Mouse (Mus musculus): ENCODE results near the gene H2-T3. TPM values are rescaled to one million over a fixed set of nuclear protein-coding genes. Genes with fewer than 3 reads are reported as not detected.

Gene H2-T3
- polyA plus RNA-seq (2015; fragmentation: Nextera tagmentation; extraction: Ambion mirVana) = not detected in 2 replicates

GRCm38 (mm10) chr17:36190169-36190507, at the start of gene H2-T3:
Gene H2-T3, minus strand, starts transcription at chr17:36190287.

GRCm38 (mm10) chr17:36168039-36168652, 21.9 kb downstream of the H2-T3 start, which contains the start of gene Gm8909:
Gene Gm8909, minus strand, starts transcription at chr17:36168537.

Other genes starting within 250 kb of the H2-T3 start
- gene Abcf1, start 220.5 kb downstream of the H2-T3 start, polyA plus RNA-seq (2015; fragmentation: Nextera tagmentation; extraction: Ambion mirVana) = 44.1 and 56.8 TPM in 2 replicates
- gene Gnl1, start 210.4 kb downstream of the H2-T3 start, polyA plus RNA-seq (2015; fragmentation: Nextera tagmentation; extraction: Ambion mirVana) = 32.5 and 34.2 TPM in 2 replicates
- gene Prr3, start 210.1 kb downstream of the H2-T3 start, polyA plus RNA-seq (2015; fragmentation: Nextera tagmentation; extraction: Ambion mirVana) = 11.1 and 12.2 TPM in 2 replicates
- 2.4 and 2.6 TPM in 2 replicates for gene H2-T24, start 169.7 kb downstream of the H2-T3 start, polyA plus RNA-seq (2015; fragmentation: Nextera tagmentation; extraction: Ambion mirVana)
- 31.2 and 41.0 TPM in 2 replicates for gene H2-T23, start 157.4 kb downstream of the H2-T3 start, polyA plus RNA-seq (2015; fragmentation: Nextera tagmentation; extraction: Ambion mirVana)
- gene H2-T22, start 147.5 kb downstream of the H2-T3 start, polyA plus RNA-seq (2015; fragmentation: Nextera tagmentation; extraction: Ambion mirVana) = 32.7 and 34.7 TPM in 2 replicates
- 0.10 TPM in 1 of 2 replicates, not detected in the other for gene Gm6034, start 147.3 kb downstream of the H2-T3 start, polyA plus RNA-seq (2015; fragmentation: Nextera tagmentation; extraction: Ambion mirVana)
- gene Gm11127, start 131.9 kb downstream of the H2-T3 start, polyA plus RNA-seq (2015; fragmentation: Nextera tagmentation; extraction: Ambion mirVana) = not detected in 2 replicates
- gene Gm19684, start 68.6 kb downstream of the H2-T3 start, polyA plus RNA-seq (2015; fragmentation: Nextera tagmentation; extraction: Ambion mirVana) = not detected in 2 replicates
- gene Gm7030, start 60.9 kb downstream of the H2-T3 start, polyA plus RNA-seq (2015; fragmentation: Nextera tagmentation; extraction: Ambion mirVana) = not detected in 2 replicates
- not detected in 2 replicates for gene Gm8909, start 21.8 kb downstream of the H2-T3 start, polyA plus RNA-seq (2015; fragmentation: Nextera tagmentation; extraction: Ambion mirVana)
- 85.5 and 95.5 TPM in 2 replicates for gene Rpp21, start 67.8 kb upstream of the H2-T3 start, polyA plus RNA-seq (2015; fragmentation: Nextera tagmentation; extraction: Ambion mirVana)
- gene Trim39, start 82.0 kb upstream of the H2-T3 start, polyA plus RNA-seq (2015; fragmentation: Nextera tagmentation; extraction: Ambion mirVana) = 7.5 TPM in 2 replicates
- gene H2-M10.2, start 96.2 kb upstream of the H2-T3 start, polyA plus RNA-seq (2015; fragmentation: Nextera tagmentation; extraction: Ambion mirVana) = not detected in 2 replicates
- gene H2-M10.1, start 135.9 kb upstream of the H2-T3 start, polyA plus RNA-seq (2015; fragmentation: Nextera tagmentation; extraction: Ambion mirVana) = not detected in 2 replicates
- gene H2-M10.3, start 178.1 kb upstream of the H2-T3 start, polyA plus RNA-seq (2015; fragmentation: Nextera tagmentation; extraction: Ambion mirVana) = not detected in 2 replicates